Mouse (Mus musculus) kidney, adult 18-20 months (tissue): ENCODE measurements around the gene Zfp972.
"Not testable (repeated sequence)": the region's sequence is repeated elsewhere in the genome, so short reads cannot be mapped to it uniquely, and the experiment has no call there.

ENCODE experiments used
- DNase-seq: peaks from one replicate; pipeline ENCODE4 v3.0.0; 2021

Zfp972 gene

DNA sequence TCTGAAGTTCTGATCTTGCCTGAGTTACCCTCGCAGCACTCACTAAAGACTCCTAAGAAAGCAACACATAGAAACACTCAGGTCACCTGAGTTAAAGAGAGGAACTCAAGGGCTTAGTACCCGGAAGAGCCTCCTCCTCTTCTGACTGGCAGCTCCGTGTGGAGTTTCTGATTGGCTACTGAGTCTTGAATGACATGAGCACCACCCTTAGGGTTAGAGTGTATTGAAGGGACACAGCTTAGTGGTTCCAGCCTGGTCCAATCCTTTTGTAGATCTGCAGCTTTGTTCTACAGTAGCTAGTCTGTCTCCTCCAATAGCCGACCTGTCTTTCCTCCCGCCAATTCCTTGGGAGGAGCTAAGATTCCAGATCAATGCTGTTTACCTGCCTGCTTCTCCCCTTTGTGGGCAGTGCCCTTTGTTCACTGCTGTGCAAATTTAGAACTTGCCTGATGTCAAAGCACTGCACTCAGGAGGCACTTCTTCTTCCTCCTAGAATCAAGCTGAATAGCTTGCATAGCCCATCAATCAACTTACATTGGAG lies at the start of gene Zfp972:
Gene Zfp972, minus strand, starts transcription at position 51 of the 541 bp plus-strand sequence.
- not testable (repeated sequence) for DNase-seq

DNA sequence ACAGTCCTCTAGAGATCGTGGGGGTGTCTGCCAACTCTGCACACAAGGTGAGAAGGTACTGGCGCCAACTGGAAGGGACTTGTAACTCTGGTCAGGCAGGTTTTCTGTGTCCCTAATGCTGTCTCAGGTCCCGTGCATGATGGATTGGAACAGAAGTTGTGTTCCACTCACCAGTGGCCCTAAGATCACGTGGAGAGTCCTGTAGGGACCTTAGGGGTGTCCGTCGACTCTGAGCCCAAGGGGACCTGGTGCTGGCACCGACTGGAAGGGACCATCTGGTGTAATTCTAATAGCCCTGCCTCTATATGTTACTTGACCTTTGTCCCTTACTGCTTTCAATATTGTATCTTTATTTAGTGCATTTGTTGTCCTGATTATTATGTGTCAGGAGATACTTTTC lies 49.4 kb upstream of the Zfp972 start:
- DNase-seq: not testable (repeated sequence)

DNA sequence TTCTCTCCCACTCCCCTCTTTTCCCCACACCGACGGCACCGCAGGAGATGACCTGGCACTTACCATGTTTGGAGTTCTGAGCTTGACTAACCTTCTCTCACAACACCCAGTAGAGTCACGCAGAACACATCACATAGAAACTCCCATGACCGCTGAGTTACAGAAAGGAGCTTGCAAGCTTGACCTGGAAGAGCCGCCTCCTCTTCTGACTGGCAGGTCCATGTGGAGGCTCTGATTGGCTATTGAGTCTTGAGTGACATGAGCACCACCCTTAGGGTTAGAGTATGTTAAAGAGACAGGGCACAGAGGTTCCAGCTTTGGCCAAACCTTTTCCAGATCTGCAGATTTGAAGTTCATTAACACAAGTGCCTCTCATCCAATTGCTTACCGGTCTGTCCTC lies 31.7 kb upstream of the Zfp972 start, which contains the start of gene Gm14326:
Gene Gm14326, minus strand, starts transcription at position 153 of the 400 bp plus-strand sequence.
- DNase-seq: peak; percentile 89

DNA sequence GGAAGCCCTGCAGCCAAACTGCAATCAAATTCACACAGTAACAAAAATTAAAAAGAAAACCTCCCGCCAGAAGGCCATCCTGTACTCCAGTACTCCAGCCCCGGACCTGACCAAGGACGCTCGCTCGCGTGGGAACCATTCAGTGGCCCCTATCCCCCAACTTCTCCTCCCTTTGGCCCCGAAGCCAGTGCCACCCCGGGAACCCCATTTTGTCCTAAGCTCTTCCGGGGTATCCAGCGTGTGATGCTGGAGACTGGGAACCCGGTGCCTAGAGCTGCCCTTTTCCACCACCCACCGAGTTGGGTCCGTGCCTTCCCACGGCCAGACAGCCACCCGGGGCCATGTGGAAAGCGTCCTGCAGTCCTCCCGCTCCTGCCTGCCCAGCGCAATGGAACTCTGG lies 31.3 kb upstream of the Zfp972 start:
- peak; percentile 28 for DNase-seq

DNA sequence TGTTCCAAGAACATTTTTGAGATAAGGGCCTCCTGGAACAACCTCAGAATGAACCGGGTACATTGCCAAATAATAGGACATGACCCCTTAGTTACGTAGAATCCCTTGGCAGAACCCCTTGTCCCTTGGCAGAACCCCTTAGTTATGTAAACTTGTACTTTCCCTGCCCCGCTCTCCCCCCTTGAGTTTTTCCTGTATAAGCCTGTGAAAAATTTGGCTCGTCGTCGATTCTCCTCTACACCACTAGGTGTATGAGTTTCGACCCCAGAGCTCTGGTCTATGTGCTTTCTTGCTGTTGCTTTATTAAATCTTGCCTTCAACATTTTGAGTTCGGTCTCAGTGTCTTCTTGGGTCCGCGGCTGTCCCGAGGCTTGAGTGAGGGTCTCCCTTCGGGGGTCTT lies 22.1 kb downstream of the Zfp972 start:
- not testable (repeated sequence) for DNase-seq

DNA sequence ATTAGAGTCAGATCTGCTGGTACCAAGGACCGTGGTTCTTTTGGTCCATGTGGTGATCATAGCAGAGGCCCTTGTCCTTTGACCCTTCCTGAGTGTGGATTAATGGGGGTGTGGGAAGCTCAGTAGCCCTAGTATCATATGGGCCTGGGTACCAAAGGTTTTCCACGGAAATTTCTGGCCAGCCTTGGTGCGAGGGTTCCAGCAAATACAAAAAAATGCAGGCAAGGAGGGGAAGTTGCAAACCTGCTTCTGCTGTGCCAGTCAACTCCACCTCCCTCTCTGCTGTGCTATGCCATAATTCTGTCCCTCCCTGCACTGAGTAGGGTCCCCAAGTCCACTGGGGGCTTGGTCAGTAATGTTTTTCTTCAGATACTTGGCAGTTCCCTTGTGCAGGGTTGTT lies 27.2 kb downstream of the Zfp972 start:
- DNase-seq: not testable (repeated sequence)

DNA sequence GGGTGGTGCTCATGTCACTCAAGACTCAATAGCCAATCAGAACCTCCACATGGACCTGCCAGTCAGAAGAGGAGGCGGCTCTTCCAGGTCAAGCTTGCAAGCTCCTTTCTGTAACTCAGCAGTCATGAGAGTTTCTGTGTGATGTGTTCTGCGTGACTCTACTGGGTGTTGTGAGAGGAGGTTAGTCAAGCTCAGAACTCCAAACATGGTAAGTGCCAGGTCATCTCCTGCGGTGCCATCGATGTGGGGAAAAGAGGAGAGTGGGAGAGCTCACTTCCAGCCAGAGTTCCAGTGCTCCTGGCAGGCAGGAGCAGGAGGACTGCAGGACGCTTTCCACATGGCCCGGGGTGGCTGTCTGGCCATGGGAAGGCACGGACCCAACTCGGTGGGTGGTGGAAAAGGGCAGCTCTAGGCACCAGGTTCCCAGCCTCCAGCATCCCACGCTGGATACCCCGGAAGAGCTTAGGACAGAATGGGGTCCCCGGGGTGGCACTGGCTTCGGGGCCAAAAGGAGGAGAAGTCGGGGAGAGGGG lies 28.3 kb downstream of the Zfp972 start, which contains the start of gene Gm14327:
Gene Gm14327, plus strand, starts transcription at position 51 of the 533 bp plus-strand sequence.
- DNase-seq: peak; percentile 15

DNA sequence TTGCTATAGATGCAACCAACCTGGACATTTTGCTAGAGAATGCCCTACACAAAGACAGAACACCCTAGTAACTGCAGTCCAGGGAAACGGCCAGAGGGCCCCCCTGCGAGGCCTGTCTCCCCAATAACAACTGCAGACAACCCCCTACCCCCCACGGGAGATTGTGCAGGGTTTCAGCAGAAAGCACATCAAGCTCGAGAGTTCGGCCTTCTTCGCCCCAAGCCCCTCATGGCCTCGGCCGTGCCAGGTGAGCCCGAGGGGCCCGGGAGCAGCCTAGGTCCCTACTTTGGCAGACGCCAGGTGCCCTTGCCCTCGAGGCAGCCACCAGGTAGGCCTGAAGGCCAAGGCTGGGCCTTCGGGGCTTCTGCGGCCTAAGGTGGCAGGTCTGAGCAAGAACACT lies 37.7 kb downstream of the Zfp972 start:
- DNase-seq: not testable (repeated sequence)

DNA sequence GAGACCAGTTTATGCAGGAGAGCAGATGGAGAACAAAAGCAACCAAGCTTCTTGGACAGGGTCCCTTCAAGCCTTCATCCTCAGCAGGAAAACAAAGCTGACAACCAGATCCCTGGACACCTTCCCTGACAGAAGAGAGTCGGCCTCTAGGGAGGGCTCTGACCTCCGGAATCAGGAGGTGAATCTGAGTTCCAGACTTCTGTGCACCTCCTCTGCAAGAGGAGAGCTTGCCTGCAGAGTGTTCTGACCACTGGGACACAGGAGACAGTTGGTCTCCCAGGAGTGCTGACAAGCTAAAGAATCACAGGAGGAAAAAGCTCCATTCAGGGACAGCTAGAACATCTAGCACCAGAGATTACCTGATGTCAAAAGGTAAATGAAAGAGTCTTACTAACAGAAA lies 63.2 kb downstream of the Zfp972 start:
- DNase-seq: not testable (repeated sequence)
